Mouse (Mus musculus): Measurements from ENCODE around the gene Scyl1. TPM values are rescaled to one million over a fixed set of nuclear protein-coding genes. Genes with fewer than 3 reads are reported as not detected.
A peak's percentile ranks its signal among the peaks of the same experiment; 100 is the strongest.

Scyl1 gene
- total RNA-seq, 4 experiments from 2014 or later, result 71.4 to 91.0 (median 82.6) TPM

GRCm38 (mm10) chr19:5721233-5721632, 50.0 kb downstream of the Scyl1 start:
- no peak for DNase-seq (ENCODE audit: low spot score in 2 of 2)

GRCm38 (mm10) chr19:5716955-5717354, 54.3 kb downstream of the Scyl1 start:
- no peak for DNase-seq (ENCODE audit: low spot score in 2 of 2)

- no peak for DNase-seq (ENCODE audit: low spot score in 2 of 2)
Observed at GRCm38 (mm10) chr19:5715793-5716688, 55.2 kb downstream of the Scyl1 start.

GRCm38 (mm10) chr19:5713730-5714129, 57.5 kb downstream of the Scyl1 start:
- DNase-seq (ENCODE audit: low spot score in 2 of 2), result peak; percentile 77 to 84

- DNase-seq (ENCODE audit: low spot score in 2 of 2), result no peak
Observed at GRCm38 (mm10) chr19:5713255-5713654, 58.0 kb downstream of the Scyl1 start.

GRCm38 (mm10) chr19:5711907-5712460, 59.2 kb downstream of the Scyl1 start:
- DNase-seq (ENCODE audit: low spot score in 2 of 2), result no peak

GRCm38 (mm10) chr19:5711218-5711617, 60.0 kb downstream of the Scyl1 start:
- DNase-seq (ENCODE audit: low spot score in 2 of 2), result peak; percentile 65 to 69

- DNase-seq (ENCODE audit: low spot score in 2 of 2), result no peak
Observed at GRCm38 (mm10) chr19:5710581-5710980, 60.6 kb downstream of the Scyl1 start.

GRCm38 (mm10) chr19:5710068-5710467, 61.2 kb downstream of the Scyl1 start:
- peak in 1 of 2 experiments; percentile 42 for DNase-seq (ENCODE audit: low spot score in 2 of 2)

Other genes with a start within 250 kb of the Scyl1 start
- gene Ovol1, start 210.8 kb downstream of the Scyl1 start, total RNA-seq (2022), result not detected
- gene Ap5b1, start 203.4 kb downstream of the Scyl1 start, total RNA-seq (2022), result 1 to 10 TPM; 2.0 to 2.6 (median 2.5) TPM
- gene Rnaseh2c, start 169.5 kb downstream of the Scyl1 start, total RNA-seq (2022), result 10 to 100 TPM; 40.5 to 63.8 (median 50.9) TPM
- 10 to 100 TPM; 17.2 to 23.9 (median 21.6) TPM for gene Kat5, start 161.2 kb downstream of the Scyl1 start, total RNA-seq (2022)
- 10 to 100 TPM; 13.8 to 20.5 (median 15.0) TPM for gene Rela, start 133.9 kb downstream of the Scyl1 start, total RNA-seq (2022)
- gene Sipa1, start 107.7 kb downstream of the Scyl1 start, total RNA-seq (2022), result 1 to 10 TPM; 2.1 to 6.9 (median 6.3) TPM
- 1 to 10 TPM; 7.1 to 8.7 (median 8.1) TPM for gene Map3k11, start 82.7 kb downstream of the Scyl1 start, total RNA-seq (2022)
- 10 to 100 TPM; 11.8 to 15.2 (median 13.7) TPM for gene Pcnx3, start 82.5 kb downstream of the Scyl1 start, total RNA-seq (2022)
- not detected for gene Kcnk7, start 67.1 kb downstream of the Scyl1 start, total RNA-seq (2022)
- 100 to 1,000 TPM; 195 to 259 (median 242) TPM for gene Ehbp1l1, start 45.1 kb downstream of the Scyl1 start, total RNA-seq (2022)
- gene Fam89b, start 41.8 kb downstream of the Scyl1 start, total RNA-seq (2022), result 10 to 100 TPM; 17.0 to 18.5 (median 18.2) TPM
- 10 to 100 TPM; 32.6 to 42.8 (median 39.2) TPM for gene Ltbp3, start 30.5 kb downstream of the Scyl1 start, total RNA-seq (2022)
- 1 to 10 TPM; 2.7 to 4.5 (median 3.0) TPM for gene Frmd8, start 103.9 kb upstream of the Scyl1 start, total RNA-seq (2022)
- 1 to 10 TPM in 3 of 4 experiments, under 1 TPM in 1; 0.80 to 1.3 (median 1.1) TPM for gene Slc25a45, start 106.4 kb upstream of the Scyl1 start, total RNA-seq (2022)
- under 1 TPM; 0.12 to 0.34 (median 0.26) TPM for gene Tigd3, start 122.7 kb upstream of the Scyl1 start, total RNA-seq (2022)
- gene Dpf2, start 141.6 kb upstream of the Scyl1 start, total RNA-seq (2022), result 10 to 100 TPM; 70.5 to 97.8 (median 77.4) TPM
- gene Cdc42ep2, start 153.4 kb upstream of the Scyl1 start, total RNA-seq (2022), result 1 to 10 TPM; 8.6 to 9.9 (median 8.7) TPM
- gene Pola2, start 192.8 kb upstream of the Scyl1 start, total RNA-seq (2022), result 1 to 10 TPM; 4.5 to 9.4 (median 7.2) TPM
- gene Slc22a20, start 214.7 kb upstream of the Scyl1 start, total RNA-seq (2022), result not detected
- gene Capn1, start 244.5 kb upstream of the Scyl1 start, total RNA-seq (2022), result 100 to 1,000 TPM in 1 of 4 experiments, 10 to 100 TPM in 3; 85.0 to 113 (median 89.0) TPM